Mouse (Mus musculus): Measurements from ENCODE around the gene Fry.

- TF ChIP-seq CTCF (IDR thresholded peaks at IDR 0.05) (no peak), POLR2A (IDR thresholded peaks at IDR 0.05; ENCODE audit: insufficient read depth, low read depth, low read length) (no peak)
Measured at GRCm38 (mm10) chr5:150156063-150156786, 37.8 kb downstream of the Fry start.
